Mouse (Mus musculus) liver, adult 2 months (tissue): ENCODE data around the gene Neu1. TPM values are rescaled to one million over a fixed set of nuclear protein-coding genes. Genes with fewer than 3 reads are reported as not detected.
"Not testable (repeated sequence)": the region's sequence is repeated elsewhere in the genome, so short reads cannot be mapped to it uniquely, and the experiment has no call there.

ENCODE experiments used
- DNase-seq: peaks from one replicate; pipeline ENCODE4 v3.0.0-alpha.2; 2011; ENCODE audit warnings: low read depth, low spot score; ENCODE audit errors: extremely low read depth
- H3K27ac ChIP-seq: fragments of 200-500 bp; replicated peaks from 2 replicates; pipeline ENCODE4 v1.5.1; 2012; ENCODE audit warnings: low read depth, mild to moderate bottlenecking, control low read depth, inconsistent platforms, low read length; ENCODE audit not compliant: insufficient read depth
- H3K27me3 ChIP-seq: fragments of 200-500 bp; 2 replicates; pipeline ENCODE4 v1.6.1; 2012; ENCODE audit warnings: mild to moderate bottlenecking, moderate library complexity, low read length, inconsistent platforms; ENCODE audit not compliant: control insufficient read depth, insufficient read depth
- H3K36me3 ChIP-seq: fragments of 200-500 bp; 2 replicates; pipeline ENCODE4 v1.6.1; 2012; ENCODE audit warnings: low read length, inconsistent platforms; ENCODE audit not compliant: control insufficient read depth, insufficient read depth
- H3K4me1 ChIP-seq: fragments of 200-500 bp; 2 replicates; pipeline ENCODE4 v1.6.1; 2011; ENCODE audit warnings: low read length; ENCODE audit not compliant: control insufficient read depth, insufficient read depth
- H3K4me3 ChIP-seq: fragments of 200-500 bp; 2 replicates; pipeline ENCODE4 v1.5.1; 2011; ENCODE audit warnings: low read depth, mild to moderate bottlenecking, control low read depth, low read length, moderate library complexity; ENCODE audit not compliant: insufficient read depth
- H3K79me2 ChIP-seq: fragments of 200-500 bp; 2 replicates; pipeline ENCODE4 v1.6.1; 2012; ENCODE audit warnings: inconsistent platforms, mild to moderate bottlenecking, low read length, moderate library complexity; ENCODE audit not compliant: control insufficient read depth, insufficient read depth
- H3K9ac ChIP-seq: fragments of 200-500 bp; 2 replicates; pipeline ENCODE4 v1.6.1; 2012; ENCODE audit warnings: low read depth, mild to moderate bottlenecking, control low read depth, inconsistent platforms, low read length
- CTCF ChIP-seq: fragments of 200-500 bp; IDR thresholded peaks from 2 replicates; pipeline ENCODE4 v1.5.1; 2011; ENCODE audit warnings: low read depth, low read length, control low read depth
- POLR2A ChIP-seq: fragments of 200-500 bp; IDR thresholded peaks from 2 replicates; pipeline ENCODE4 v1.6.1; 2011; ENCODE audit warnings: low read length, control low read depth; ENCODE audit not compliant: insufficient read depth; ENCODE audit errors: extremely low read depth
- WGBS: fragments of 180-500 bp; shearing (Covaris S2); methylation state at CpG from one replicate; pipeline ENCODE4 v1.1.7; 2018; 5-methylcytosine and 5-hydroxymethylcytosine counted together
- polyA plus RNA-seq: library from polyadenylated mRNA; depleted of rRNA; stranded (reverse); fragments of >200 nt; gene quantifications from 2 replicates; pipeline ENCODE4 v1.2.3, GENCODE M21; 2012
- total RNA-seq: library from RNA; depleted of rRNA; stranded (reverse); fragments of >200 nt; gene quantifications from 2 replicates; pipeline ENCODE4 v1.2.3, GENCODE M21; 2014

The Neu1 gene
- total and polyA plus RNA-seq, 2 experiments = 27.6 to 62.5 TPM

GRCm38 (mm10) chr17:34944362-34944761 is 13.3 kb downstream of the Neu1 start:
- 0 out of 2 replicates have a peak, but pooled peaks cover under 1% of the 10 kb centered on the region for H3K36me3 ChIP-seq
- no peaks in the 10 kb centered on the region for H3K79me2 ChIP-seq
- no peak for TF ChIP-seq POLR2A
- no peak for TF ChIP-seq CTCF
- H3K27ac ChIP-seq = no peak overlapping the region
- DNase-seq = no peak
- H3K4me1 ChIP-seq = peaks cover 3% of the 10 kb centered on the region; the same call in 1 of the 2 replicates
- H3K4me3 ChIP-seq = no peak overlapping the region
- no peak overlapping the region for H3K9ac ChIP-seq
- no peaks in the 10 kb centered on the region for H3K27me3 ChIP-seq

GRCm38 (mm10) chr17:34946486-34947140 is 15.6 kb downstream of the Neu1 start:
- Histone ChIP-seq H3K9ac (no peak overlapping the region), H3K36me3 (peaks cover 7% of the 10 kb centered on the region; the same call in 1 of the 2 replicates), H3K27ac (no peak overlapping the region), H3K4me1 (peaks cover 9% of the 10 kb centered on the region), H3K79me2 (no peaks in the 10 kb centered on the region), H3K4me3 (no peak overlapping the region), H3K27me3 (no peaks in the 10 kb centered on the region)
- DNase-seq = peak; percentile 79
- 28% methylated on average over 5 of the region's 5 CpGs for WGBS
- no peak for TF ChIP-seq CTCF
- no peak for TF ChIP-seq POLR2A

GRCm38 (mm10) chr17:34947606-34948005 is 16.6 kb downstream of the Neu1 start:
- H3K36me3 ChIP-seq = peaks cover 7% of the 10 kb centered on the region; the same call in 1 of the 2 replicates
- DNase-seq = peak; percentile 53
- no peaks in the 10 kb centered on the region for H3K27me3 ChIP-seq
- H3K79me2 ChIP-seq = peaks cover 5% of the 10 kb centered on the region; the same call in 1 of the 2 replicates
- WGBS = 21% methylated on average over 8 of the region's 8 CpGs
- no peak overlapping the region for H3K9ac ChIP-seq
- TF ChIP-seq CTCF (peak; percentile 58; the same call in 1 of the 2 replicates), POLR2A (no peak)
- no peak overlapping the region for H3K4me3 ChIP-seq
- H3K27ac ChIP-seq = no peak overlapping the region
- peaks cover 9% of the 10 kb centered on the region for H3K4me1 ChIP-seq

GRCm38 (mm10) chr17:34948721-34949552 is 17.9 kb downstream of the Neu1 start:
- not testable (repeated sequence) for H3K9ac ChIP-seq, H3K36me3 ChIP-seq, H3K4me3 ChIP-seq, H3K27ac ChIP-seq, H3K4me1 ChIP-seq, DNase-seq, H3K79me2 ChIP-seq, H3K27me3 ChIP-seq
- WGBS = 50% methylated on average over 9 of the region's 9 CpGs

GRCm38 (mm10) chr17:34949553-34949969 is 18.5 kb downstream of the Neu1 start:
- 70% methylated on average over 4 of the region's 4 CpGs for WGBS
- Histone ChIP-seq H3K4me1 (peaks cover 7% of the 10 kb centered on the region), H3K9ac (no peak overlapping the region), H3K79me2 (peaks cover 5% of the 10 kb centered on the region; the same call in 1 of the 2 replicates), H3K4me3 (no peak overlapping the region), H3K36me3 (peaks cover 7% of the 10 kb centered on the region; the same call in 1 of the 2 replicates), H3K27ac (no peak overlapping the region), H3K27me3 (no peaks in the 10 kb centered on the region)
- TF ChIP-seq POLR2A (no peak), CTCF (no peak)
- no peak for DNase-seq
